Mouse (Mus musculus) hindbrain, postnatal 0 days (tissue): ENCODE measurements around the gene Gp6. TPM values are rescaled to one million over a fixed set of nuclear protein-coding genes. Genes with fewer than 3 reads are reported as not detected.

Source experiments
- ATAC-seq: fragments of 200-750 bp; cut with Nextera tagmentation; 2 replicates; pipeline ENCODE4 v1.8.0; 2017; ENCODE audit warnings: mild to moderate bottlenecking, moderate TSS enrichment, moderate library complexity
- DNase-seq: peaks from one replicate; pipeline ENCODE4 v3.0.0-alpha.2; 2015; ENCODE audit warnings: low spot score
- H3K27ac ChIP-seq: fragments of 300-500 bp; sonication (generic); 2 replicates; pipeline ENCODE4 v1.5.1; 2014; ENCODE audit warnings: mild to moderate bottlenecking
- H3K27me3 ChIP-seq: fragments of 300-500 bp; sonication (generic); 2 replicates; pipeline ENCODE4 v1.6.1; 2014; ENCODE audit warnings: low read length, mixed read lengths; ENCODE audit not compliant: insufficient read depth
- H3K36me3 ChIP-seq: fragments of 300-500 bp; sonication (generic); 2 replicates; pipeline ENCODE4 v1.6.1; 2014; ENCODE audit warnings: low read length, mixed read lengths; ENCODE audit not compliant: insufficient read depth
- H3K4me1 ChIP-seq: fragments of 300-500 bp; sonication (generic); 2 replicates; pipeline ENCODE4 v1.6.1; 2014; ENCODE audit warnings: antibody characterized with exemption, low read length, mixed read lengths; ENCODE audit not compliant: insufficient read depth
- H3K4me2 ChIP-seq: fragments of 300-500 bp; sonication (generic); 2 replicates; pipeline ENCODE4 v1.6.1; 2014; ENCODE audit warnings: low read depth, mild to moderate bottlenecking, low read length, moderate library complexity, mixed read lengths
- H3K4me3 ChIP-seq: fragments of 300-500 bp; sonication (generic); 2 replicates; pipeline ENCODE4 v1.5.1; 2014; ENCODE audit warnings: low read length
- H3K9ac ChIP-seq: fragments of 300-500 bp; sonication (generic); replicated peaks from 2 replicates; pipeline ENCODE4 v1.6.1; 2014; ENCODE audit warnings: mild to moderate bottlenecking, low read length, moderate library complexity, mixed read lengths
- H3K9me3 ChIP-seq: fragments of 300-500 bp; sonication (generic); 2 replicates; pipeline ENCODE4 v1.6.1; 2016; ENCODE audit warnings: low read length, mixed read lengths
- CTCF ChIP-seq: IDR thresholded peaks from 2 replicates; pipeline ENCODE4 v1.5.1; 2016; ENCODE audit warnings: antibody characterized with exemption, control low read depth, low read depth
- WGBS: fragments of 180-500 bp; shearing (Covaris S2); extraction: QIAGEN DNeasy Blood & Tissue Kit; methylation state at CpG from one replicate; pipeline ENCODE4 v1.1.7; 2014; 5-methylcytosine and 5-hydroxymethylcytosine counted together
- microRNA-seq, 2 experiments: library from miRNA; unstranded; fragments of <30 nt; microRNA quantifications; one replicate each; pipeline ENCODE4; 2016
- polyA plus RNA-seq: library from polyadenylated mRNA; unstranded; fragments of >200 nt; fragmentation: Nextera tagmentation; extraction: Ambion mirVana; gene quantifications from 2 replicates; pipeline ENCODE4 v1.2.1, GENCODE M21; 2015
- total RNA-seq: library from RNA; depleted of rRNA; stranded (reverse); fragments of >200 nt; gene quantifications from 2 replicates; pipeline ENCODE4 v1.2.3, GENCODE M21; 2014; rRNA removed

The Gp6 gene
- total and polyA plus RNA-seq, 2 experiments from 2014 or later = not detected

GRCm38 (mm10) chr7:4323301-4323700 lies 74.2 kb downstream of the Gp6 start:
- WGBS = 68% methylated on average over 2 of the region's 2 CpGs
- no peak for ATAC-seq
- no peak overlapping the region for H3K9ac ChIP-seq
- no peak overlapping the region for H3K27ac ChIP-seq
- no peaks in the 10 kb centered on the region for H3K4me1 ChIP-seq
- TF ChIP-seq CTCF = no peak
- H3K36me3 ChIP-seq = no peaks in the 10 kb centered on the region
- no peaks in the 10 kb centered on the region for H3K27me3 ChIP-seq
- H3K4me2 ChIP-seq = no peak overlapping the region
- no peak overlapping the region for H3K4me3 ChIP-seq
- DNase-seq = no peak
- no peaks in the 10 kb centered on the region for H3K9me3 ChIP-seq

Small RNA genes lying within 50 kb of the gene (microRNA-seq; reads per million reads assigned to microRNA genes)
- gene Gm24605 (0 reads per million in 2 experiments), gene Gm24752 (0 reads per million in 2 experiments), gene Gm25349 (0 reads per million in 2 experiments)

Other genes starting within 250 kb of the Gp6 start
- 4.2 and 4.4 TPM in 2 replicates for gene Leng9, start 247.4 kb downstream of the Gp6 start, total RNA-seq
- gene Leng9, start 247.4 kb downstream of the Gp6 start, polyA plus RNA-seq = 4.2 and 5.4 TPM in 2 replicates
- gene Cdc42ep5, start 232.9 kb downstream of the Gp6 start, total RNA-seq = 8.5 and 15.9 TPM in 2 replicates
- 11.7 and 12.0 TPM in 2 replicates for gene Cdc42ep5, start 232.9 kb downstream of the Gp6 start, polyA plus RNA-seq
- gene Lilra5, start 160.0 kb downstream of the Gp6 start, total RNA-seq = not detected in 2 replicates
- gene Lilra5, start 160.0 kb downstream of the Gp6 start, polyA plus RNA-seq = 0.09 TPM in 1 of 2 replicates, not detected in the other
- not detected in 2 replicates for gene Ncr1, start 60.0 kb downstream of the Gp6 start, total RNA-seq
- not detected in 2 replicates for gene Ncr1, start 60.0 kb downstream of the Gp6 start, polyA plus RNA-seq
- gene Rdh13, start 47.9 kb upstream of the Gp6 start, total RNA-seq = 71.9 and 103 TPM in 2 replicates
- 38.4 and 39.4 TPM in 2 replicates for gene Rdh13, start 47.9 kb upstream of the Gp6 start, polyA plus RNA-seq
- 5.0 and 5.8 TPM in 2 replicates for gene Eps8l1, start 62.9 kb upstream of the Gp6 start, total RNA-seq
- 5.7 and 7.7 TPM in 2 replicates for gene Eps8l1, start 62.9 kb upstream of the Gp6 start, polyA plus RNA-seq
- 88.2 and 109 TPM in 2 replicates for gene Ppp1r12c, start 103.9 kb upstream of the Gp6 start, total RNA-seq
- gene Ppp1r12c, start 103.9 kb upstream of the Gp6 start, polyA plus RNA-seq = 33.9 and 42.0 TPM in 2 replicates
- 0.93 and 3.5 TPM in 2 replicates for gene Tnnt1, start 118.6 kb upstream of the Gp6 start, total RNA-seq
- 2.9 and 3.6 TPM in 2 replicates for gene Tnnt1, start 118.6 kb upstream of the Gp6 start, polyA plus RNA-seq
- gene Tnni3, start 126.5 kb upstream of the Gp6 start, total RNA-seq = 1.9 TPM in 1 of 2 replicates, not detected in the other
- gene Tnni3, start 126.5 kb upstream of the Gp6 start, polyA plus RNA-seq = 2.1 and 3.9 TPM in 2 replicates
- gene Dnaaf3, start 134.7 kb upstream of the Gp6 start, total RNA-seq = 2.1 and 3.8 TPM in 2 replicates
- gene Dnaaf3, start 134.7 kb upstream of the Gp6 start, polyA plus RNA-seq = 2.0 and 2.6 TPM in 2 replicates
- 81.1 and 83.7 TPM in 2 replicates for gene Syt5, start 149.8 kb upstream of the Gp6 start, total RNA-seq
- gene Syt5, start 149.8 kb upstream of the Gp6 start, polyA plus RNA-seq = 103 and 106 TPM in 2 replicates
- gene Ptprh, start 206.3 kb upstream of the Gp6 start, total RNA-seq = 0.54 and 0.99 TPM in 2 replicates
- gene Ptprh, start 206.3 kb upstream of the Gp6 start, polyA plus RNA-seq = 0.52 and 0.74 TPM in 2 replicates
- gene Tmem86b, start 233.7 kb upstream of the Gp6 start, total RNA-seq = 14.2 and 17.4 TPM in 2 replicates
- 1.1 and 1.5 TPM in 2 replicates for gene Tmem86b, start 233.7 kb upstream of the Gp6 start, polyA plus RNA-seq